Mouse (Mus musculus) embryonic facial prominence, embryonic 10.5 days (tissue): ENCODE data around the gene Pex26. TPM values are rescaled to one million over a fixed set of nuclear protein-coding genes. Genes with fewer than 3 reads are reported as not detected.

Experiments used
- DNase-seq: peaks from one replicate; pipeline ENCODE4 v3.0.0-alpha.2; 2017; ENCODE audit warnings: low spot score
- H3K27ac ChIP-seq: fragments of 300-500 bp; sonication (generic); replicated peaks from 2 replicates; pipeline ENCODE4 v1.5.1; 2016; ENCODE audit warnings: mild to moderate bottlenecking
- H3K27me3 ChIP-seq: fragments of 300-500 bp; sonication (generic); replicated peaks from 2 replicates; pipeline ENCODE4 v1.6.1; 2016; ENCODE audit warnings: low read depth, mild to moderate bottlenecking; ENCODE audit not compliant: poor library complexity, severe bottlenecking
- H3K36me3 ChIP-seq: fragments of 300-500 bp; sonication (generic); replicated peaks from 2 replicates; pipeline ENCODE4 v1.6.1; 2016; ENCODE audit warnings: mild to moderate bottlenecking, moderate library complexity
- H3K4me1 ChIP-seq: fragments of 300-500 bp; sonication (generic); 2 replicates; pipeline ENCODE4 v1.6.1; 2016
- H3K4me3 ChIP-seq: fragments of 300-500 bp; sonication (generic); 2 replicates; pipeline ENCODE4 v1.5.1; 2016; ENCODE audit warnings: mild to moderate bottlenecking, moderate library complexity
- H3K9me3 ChIP-seq: fragments of 300-500 bp; sonication (generic); 2 replicates; pipeline ENCODE4 v1.6.1; 2016; ENCODE audit warnings: mild to moderate bottlenecking
- WGBS: fragments of 180-500 bp; shearing (Covaris S2); methylation state at CpG from one replicate; pipeline ENCODE4 v1.1.7; 2016; 5-methylcytosine and 5-hydroxymethylcytosine counted together
- polyA plus RNA-seq: library from polyadenylated mRNA; unstranded; fragments of >200 nt; fragmentation: Nextera tagmentation; extraction: Ambion mirVana; gene quantifications from 2 replicates; pipeline ENCODE4 v1.2.1, GENCODE M21; 2016

Gene Pex26
- polyA plus RNA-seq, 1 experiment from 2014 or later = 11.5 TPM

DNA sequence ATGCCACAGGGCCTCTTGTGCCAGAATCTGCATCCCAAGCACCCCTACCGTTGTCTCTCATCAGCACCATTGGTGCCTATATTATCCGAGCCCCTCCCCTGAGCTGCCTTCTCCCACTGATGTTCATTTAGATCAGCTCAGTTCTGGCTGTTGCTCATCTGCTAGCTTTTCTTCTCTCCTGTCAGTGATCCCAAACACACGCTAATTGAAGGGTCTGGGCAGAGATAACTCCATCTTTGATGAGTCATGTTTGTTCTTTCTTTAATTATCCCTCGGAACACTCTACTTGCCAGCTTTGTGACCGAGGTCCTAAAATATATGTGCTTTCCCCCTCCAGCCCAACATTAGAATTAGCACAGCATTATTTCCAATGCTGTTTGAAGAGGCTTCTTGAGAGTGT lies 31.9 kb downstream of the Pex26 start:
- no peak overlapping the region for H3K4me3 ChIP-seq
- no peaks in the 10 kb centered on the region for H3K9me3 ChIP-seq
- no peaks in the 10 kb centered on the region for H3K36me3 ChIP-seq
- H3K27ac ChIP-seq = no peak overlapping the region
- H3K4me1 ChIP-seq = peaks cover 15% of the 10 kb centered on the region
- no peak for DNase-seq
- WGBS = 78% methylated on average over 5 of the region's 5 CpGs
- peaks cover 28% of the 10 kb centered on the region for H3K27me3 ChIP-seq

DNA sequence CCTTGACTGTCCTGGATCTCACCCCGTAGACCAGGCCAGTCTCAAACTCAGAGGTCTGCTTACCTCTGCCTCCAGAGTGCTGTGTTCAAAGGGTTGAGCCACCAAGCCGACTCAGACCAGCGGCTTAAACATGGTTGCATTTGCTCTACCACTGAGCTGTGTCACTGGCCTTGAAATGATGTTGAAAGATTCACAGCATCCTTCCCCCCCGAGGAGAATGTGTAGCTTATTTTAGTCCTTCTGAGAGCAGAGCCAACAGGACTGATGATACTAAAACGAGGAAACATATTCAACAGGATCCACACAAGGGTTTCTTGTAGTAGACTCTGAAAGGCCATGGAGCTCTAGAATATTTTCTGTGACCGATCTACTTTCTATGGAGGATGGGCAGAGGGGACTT lies 32.4 kb downstream of the Pex26 start:
- 85% methylated on average over 6 of the region's 6 CpGs for WGBS
- peaks cover 9% of the 10 kb centered on the region for H3K4me1 ChIP-seq

DNA sequence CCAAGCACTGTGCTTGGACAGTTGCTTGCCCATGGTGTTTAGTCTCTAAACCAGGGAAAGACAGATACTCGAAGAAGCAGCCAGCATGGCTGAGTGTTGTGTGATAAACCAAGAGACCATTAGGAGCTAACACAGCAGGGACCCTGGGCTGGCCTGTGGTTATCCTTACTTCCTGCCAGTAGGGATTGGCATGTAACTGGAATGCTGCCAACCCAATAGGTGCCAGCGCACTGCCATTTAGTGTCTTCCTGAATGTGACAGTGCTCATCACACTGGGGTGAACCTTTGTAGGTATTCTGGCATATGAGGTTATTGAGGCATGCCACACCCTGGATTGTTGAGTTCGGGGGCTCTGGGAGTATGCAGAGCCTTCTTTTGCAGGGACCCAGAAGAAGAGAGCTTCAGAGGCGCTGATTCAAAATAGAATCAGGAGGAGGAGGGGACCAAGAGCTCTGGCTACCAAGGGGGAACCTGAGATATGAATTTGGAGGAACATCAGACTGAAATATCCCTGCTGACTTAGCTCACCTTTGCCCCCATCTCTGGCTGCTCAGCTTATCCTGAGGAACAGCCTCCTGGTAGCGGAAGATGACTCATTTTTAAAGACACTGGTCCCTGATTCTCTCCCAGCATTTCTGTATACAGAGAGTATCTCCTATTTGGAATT lies 33.3 kb downstream of the Pex26 start:
- Histone ChIP-seq H3K27ac (no peak overlapping the region), H3K27me3 (peaks cover 14% of the 10 kb centered on the region), H3K36me3 (no peaks in the 10 kb centered on the region), H3K4me3 (no peak overlapping the region), H3K9me3 (no peaks in the 10 kb centered on the region), H3K4me1 (peaks cover 1% of the 10 kb centered on the region)
- DNase-seq = no peak
- WGBS = 88% methylated on average over 5 of the region's 5 CpGs

More for the DNA sequence above, 32.4 kb downstream of the Pex26 start:
- no peak for DNase-seq
- no peaks in the 10 kb centered on the region for H3K36me3 ChIP-seq
- H3K27ac ChIP-seq = no peak overlapping the region
- peaks cover 22% of the 10 kb centered on the region for H3K27me3 ChIP-seq
- H3K9me3 ChIP-seq = no peaks in the 10 kb centered on the region
- H3K4me3 ChIP-seq = no peak overlapping the region

DNA sequence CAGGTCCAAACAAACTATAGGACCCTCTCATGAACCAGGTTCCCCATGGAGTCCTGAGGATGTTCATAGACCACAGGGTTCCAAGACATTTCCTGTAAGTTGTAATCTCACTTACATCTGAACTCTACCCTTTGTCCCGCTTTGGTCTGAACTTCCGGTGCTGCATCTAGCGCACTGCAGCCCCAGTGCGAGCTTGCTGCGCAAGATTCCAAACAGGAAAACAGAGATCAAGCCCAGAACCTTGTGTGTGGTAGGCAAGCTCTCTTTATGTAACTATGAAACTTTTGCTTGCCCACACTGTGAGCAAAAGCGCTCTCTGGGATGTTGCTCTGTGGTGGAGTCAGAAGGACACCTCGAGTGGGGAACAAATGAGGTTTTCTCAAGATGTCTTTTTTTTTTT lies 34.5 kb downstream of the Pex26 start:
- DNase-seq = no peak
- H3K4me1 ChIP-seq = no peaks in the 10 kb centered on the region
- no peaks in the 10 kb centered on the region for H3K36me3 ChIP-seq
- H3K27ac ChIP-seq = no peak overlapping the region
- no peak overlapping the region for H3K4me3 ChIP-seq
- H3K27me3 ChIP-seq = peaks cover 1% of the 10 kb centered on the region; the same call in 1 of the 2 replicates
- 91% methylated on average over 7 of the region's 7 CpGs for WGBS
- H3K9me3 ChIP-seq = no peaks in the 10 kb centered on the region

DNA sequence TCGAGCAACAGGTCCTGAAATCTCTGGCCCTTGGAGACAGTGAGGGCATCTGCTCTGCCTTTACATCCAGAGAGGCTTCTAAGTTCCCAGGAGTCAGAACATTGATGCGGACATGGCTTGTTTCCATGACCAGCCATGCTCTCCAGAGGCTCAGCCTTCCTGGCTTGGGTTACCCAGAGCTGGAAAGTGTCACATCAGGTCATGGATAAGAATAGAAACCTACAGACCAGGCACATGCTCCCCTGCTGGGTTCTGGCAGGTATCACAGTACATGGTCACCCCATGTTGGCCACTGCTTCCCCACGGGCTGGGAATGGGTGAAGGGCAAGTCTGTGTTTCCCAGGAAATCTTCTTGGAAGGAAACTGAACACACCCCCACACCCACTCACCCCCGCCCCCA lies 35.9 kb downstream of the Pex26 start:
- Histone ChIP-seq H3K27ac (no peak overlapping the region), H3K36me3 (no peaks in the 10 kb centered on the region), H3K4me1 (peaks cover 4% of the 10 kb centered on the region), H3K9me3 (no peaks in the 10 kb centered on the region), H3K27me3 (no peaks in the 10 kb centered on the region), H3K4me3 (no peak overlapping the region)
- no peak for DNase-seq
- WGBS = 80% methylated on average over 4 of the region's 4 CpGs

DNA sequence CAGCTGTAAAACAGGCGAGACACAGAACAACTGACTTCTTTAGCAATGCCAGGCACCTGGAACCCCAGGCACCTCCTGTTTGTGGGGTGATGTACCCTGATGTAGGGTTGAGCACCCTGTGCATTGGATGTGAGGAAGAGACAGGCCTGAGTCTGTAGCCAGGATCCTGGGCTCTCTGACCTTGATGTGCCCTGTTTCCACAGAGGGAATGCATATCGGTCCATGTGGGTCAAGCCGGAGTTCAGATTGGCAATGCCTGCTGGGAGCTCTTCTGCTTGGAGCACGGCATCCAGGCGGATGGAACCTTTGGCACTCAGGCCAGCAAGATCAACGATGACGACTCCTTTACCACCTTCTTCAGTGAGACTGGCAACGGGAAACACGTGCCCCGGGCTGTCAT lies 36.7 kb downstream of the Pex26 start:
- Histone ChIP-seq H3K4me1 (peaks cover 10% of the 10 kb centered on the region), H3K9me3 (no peaks in the 10 kb centered on the region), H3K27me3 (no peaks in the 10 kb centered on the region), H3K36me3 (no peaks in the 10 kb centered on the region), H3K27ac (no peak overlapping the region), H3K4me3 (no peak overlapping the region)
- WGBS = 92% methylated on average over 10 of the region's 10 CpGs
- no peak for DNase-seq

DNA sequence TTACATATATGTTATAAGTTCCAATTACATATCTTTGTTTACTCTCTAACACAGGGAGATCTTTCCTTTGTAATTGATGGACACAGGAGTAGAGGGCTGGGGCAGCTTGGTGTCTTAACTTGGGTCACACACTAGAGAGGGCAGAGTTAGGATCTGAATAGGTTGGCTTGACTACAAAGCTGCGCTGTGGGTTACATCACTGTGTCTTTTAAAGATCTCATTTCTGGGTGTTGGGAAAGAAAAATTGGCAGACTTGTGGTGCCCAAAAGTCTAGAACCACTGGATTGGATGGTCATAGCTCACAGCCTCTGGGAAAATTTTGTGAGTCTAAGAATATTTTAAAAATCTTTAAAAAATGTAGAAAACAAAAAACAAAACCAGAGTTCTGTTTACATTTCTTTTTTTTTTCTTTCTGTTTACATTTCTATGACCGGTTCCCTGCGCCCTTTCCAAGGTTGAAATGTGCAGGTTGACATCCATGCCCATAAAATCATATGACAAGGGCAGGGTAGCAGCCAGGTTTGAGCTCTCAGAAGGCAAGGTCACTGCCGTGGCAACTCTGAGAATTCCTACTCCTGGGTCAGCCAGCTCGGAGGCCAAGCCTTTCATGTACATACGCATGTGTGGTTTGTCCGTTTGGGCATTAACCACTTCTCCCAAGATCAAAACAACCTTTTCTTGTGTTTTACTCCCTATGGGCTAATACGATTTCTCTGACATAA lies 38.6 kb downstream of the Pex26 start:
- Histone ChIP-seq H3K9me3 (no peaks in the 10 kb centered on the region), H3K36me3 (no peaks in the 10 kb centered on the region), H3K27me3 (no peaks in the 10 kb centered on the region), H3K4me1 (peaks cover 21% of the 10 kb centered on the region), H3K4me3 (no peak overlapping the region), H3K27ac (no peak overlapping the region)
- no peak for DNase-seq
- 88% methylated on average over 8 of the region's 8 CpGs for WGBS

DNA sequence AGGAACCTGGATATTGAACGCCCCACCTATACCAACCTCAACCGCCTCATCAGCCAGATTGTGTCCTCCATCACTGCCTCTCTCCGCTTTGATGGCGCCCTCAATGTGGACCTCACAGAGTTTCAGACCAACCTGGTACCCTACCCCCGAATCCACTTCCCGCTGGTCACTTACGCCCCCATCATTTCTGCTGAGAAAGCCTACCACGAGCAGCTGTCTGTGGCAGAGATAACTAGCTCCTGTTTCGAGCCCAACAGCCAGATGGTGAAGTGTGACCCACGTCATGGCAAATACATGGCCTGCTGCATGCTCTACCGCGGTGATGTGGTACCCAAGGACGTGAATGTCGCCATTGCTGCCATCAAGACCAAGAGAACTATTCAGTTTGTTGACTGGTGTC lies 39.5 kb downstream of the Pex26 start:
- WGBS = 95% methylated on average over 14 of the region's 14 CpGs
- Histone ChIP-seq H3K4me1 (peaks cover 21% of the 10 kb centered on the region), H3K4me3 (no peak overlapping the region), H3K27me3 (no peaks in the 10 kb centered on the region), H3K27ac (no peak overlapping the region), H3K36me3 (no peaks in the 10 kb centered on the region), H3K9me3 (no peaks in the 10 kb centered on the region)
- DNase-seq = no peak

DNA sequence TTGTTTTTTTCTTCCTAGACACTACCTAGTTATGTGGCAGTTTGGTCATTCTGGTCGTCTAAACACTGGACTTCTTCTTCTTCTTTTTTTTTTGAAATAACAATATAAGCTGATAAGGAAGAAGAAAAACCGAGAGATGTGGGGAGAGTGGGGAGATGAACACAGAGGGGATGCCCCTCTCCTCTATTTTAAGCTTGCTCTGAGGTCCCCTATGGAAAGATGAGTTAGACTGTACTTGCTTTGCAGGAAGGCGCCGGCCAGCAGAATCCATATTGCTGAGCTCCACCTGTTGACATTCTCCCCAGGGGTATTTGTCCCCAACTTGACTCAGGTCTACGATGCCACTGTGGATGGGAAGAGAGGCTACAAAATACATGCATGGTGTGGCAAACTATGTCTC lies 40.6 kb downstream of the Pex26 start:
- WGBS = 77% methylated on average over 5 of the region's 5 CpGs
- Histone ChIP-seq H3K36me3 (no peaks in the 10 kb centered on the region), H3K27ac (no peak overlapping the region; the same call in 1 of the 2 replicates), H3K4me3 (no peak overlapping the region), H3K4me1 (peaks cover 21% of the 10 kb centered on the region), H3K27me3 (no peaks in the 10 kb centered on the region), H3K9me3 (no peaks in the 10 kb centered on the region)
- no peak for DNase-seq

DNA sequence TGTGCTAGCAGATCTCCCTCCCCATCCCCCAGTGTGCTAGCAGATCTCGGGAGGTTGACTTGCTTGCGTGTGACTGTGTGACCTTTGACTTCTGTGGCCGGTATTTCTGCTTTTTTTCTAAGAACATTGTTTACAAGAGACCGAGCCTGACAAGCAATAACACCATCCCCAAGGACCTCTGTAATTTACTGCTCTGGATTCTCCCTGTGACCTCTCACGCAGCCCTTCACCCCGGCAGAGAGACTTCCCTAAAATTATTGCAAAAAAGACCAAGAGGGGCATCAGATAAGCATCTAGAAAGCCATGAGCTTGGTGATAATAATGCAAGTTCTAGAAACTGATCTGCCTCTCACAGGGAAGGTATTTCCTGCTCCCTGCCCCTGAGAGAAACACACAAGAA lies 41.5 kb downstream of the Pex26 start:
- WGBS = 14% methylated on average over 6 of the region's 6 CpGs
- peak overlapping the region; percentile 2; the same call in 1 of the 2 replicates for H3K27ac ChIP-seq
- H3K9me3 ChIP-seq = no peaks in the 10 kb centered on the region
- H3K27me3 ChIP-seq = no peaks in the 10 kb centered on the region
- H3K4me3 ChIP-seq = no peak overlapping the region
- no peaks in the 10 kb centered on the region for H3K36me3 ChIP-seq
- DNase-seq = no peak
- peaks cover 21% of the 10 kb centered on the region for H3K4me1 ChIP-seq

DNA sequence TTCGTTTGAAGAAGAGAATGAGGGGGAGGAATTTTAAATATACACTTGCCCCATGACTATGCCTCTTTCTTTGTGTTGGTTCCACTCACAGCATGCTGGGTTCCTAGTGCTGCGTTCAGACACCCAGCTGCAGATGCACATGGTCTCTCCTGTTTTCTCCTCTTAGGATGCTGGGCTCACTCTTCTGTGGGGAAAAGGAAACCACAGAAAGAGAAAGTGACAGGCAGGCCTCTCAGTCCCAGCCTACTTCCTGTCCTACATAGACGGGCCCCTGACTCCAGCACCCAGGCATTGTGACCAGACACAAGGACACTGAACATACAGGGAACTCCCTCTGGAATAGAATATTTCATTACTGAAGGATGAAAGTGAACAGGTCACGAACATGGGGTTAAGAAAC lies 42.6 kb downstream of the Pex26 start:
- no peak overlapping the region for H3K4me3 ChIP-seq
- no peaks in the 10 kb centered on the region for H3K27me3 ChIP-seq
- WGBS = 74% methylated on average over 4 of the region's 4 CpGs
- H3K36me3 ChIP-seq = no peaks in the 10 kb centered on the region
- H3K4me1 ChIP-seq = peaks cover 21% of the 10 kb centered on the region
- no peak overlapping the region; the same call in 1 of the 2 replicates for H3K27ac ChIP-seq
- no peak for DNase-seq
- no peaks in the 10 kb centered on the region for H3K9me3 ChIP-seq

DNA sequence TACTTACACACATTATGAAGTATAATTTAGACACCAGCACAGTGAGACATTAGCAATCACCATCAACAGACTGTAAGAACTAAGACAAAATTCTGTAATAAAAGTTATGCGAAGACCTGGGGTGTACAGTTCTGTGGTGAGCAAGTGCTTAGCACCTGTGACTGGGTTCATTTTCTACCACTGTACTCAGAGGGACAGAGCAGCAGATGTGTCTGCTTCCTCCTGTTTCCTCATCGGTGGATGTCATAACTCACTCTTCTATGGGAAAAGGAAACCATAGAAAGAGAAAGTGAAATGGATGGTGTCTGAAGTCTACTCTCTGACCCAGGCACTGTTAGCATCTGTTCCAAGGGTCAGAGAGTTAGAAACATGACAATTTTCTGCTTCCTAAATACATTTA lies 43.3 kb downstream of the Pex26 start:
- peaks cover 21% of the 10 kb centered on the region for H3K4me1 ChIP-seq
- H3K9me3 ChIP-seq = no peaks in the 10 kb centered on the region
- DNase-seq = no peak
- no peak overlapping the region for H3K4me3 ChIP-seq
- H3K36me3 ChIP-seq = no peaks in the 10 kb centered on the region
- 86% methylated on average over 2 of the region's 2 CpGs for WGBS
- H3K27ac ChIP-seq = no peak overlapping the region
- H3K27me3 ChIP-seq = no peaks in the 10 kb centered on the region

DNA sequence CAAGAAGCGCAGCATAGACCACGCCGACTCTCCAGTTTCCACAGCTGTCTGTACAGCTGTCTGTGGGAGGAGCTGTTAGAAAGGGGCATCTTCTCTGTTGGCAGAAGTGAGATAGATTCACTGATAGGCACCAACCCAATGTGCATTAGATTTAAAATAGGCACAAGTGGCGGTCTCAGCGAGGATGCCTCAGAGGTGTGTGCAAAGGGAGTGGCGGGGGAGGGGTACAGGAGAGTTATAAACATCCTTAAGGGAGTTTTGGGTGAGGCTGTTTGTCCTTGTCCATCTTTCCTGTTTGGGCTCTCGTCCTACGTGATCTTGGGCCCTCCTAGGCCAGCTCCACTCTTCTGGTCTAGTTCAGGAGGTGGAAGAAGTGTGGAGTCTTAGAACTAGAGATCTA lies 45.0 kb downstream of the Pex26 start:
- H3K27me3 ChIP-seq = no peaks in the 10 kb centered on the region
- no peak overlapping the region for H3K4me3 ChIP-seq
- 75% methylated on average over 8 of the region's 8 CpGs for WGBS
- H3K9me3 ChIP-seq = no peaks in the 10 kb centered on the region
- DNase-seq = no peak
- H3K27ac ChIP-seq = no peak overlapping the region
- no peaks in the 10 kb centered on the region for H3K36me3 ChIP-seq
- peaks cover 21% of the 10 kb centered on the region for H3K4me1 ChIP-seq
